Mouse (Mus musculus) midbrain, embryonic 14.5 days (tissue): ENCODE results near the gene Hk3. TPM values are rescaled to one million over a fixed set of nuclear protein-coding genes. Genes with fewer than 3 reads are reported as not detected.

Source experiments
- ATAC-seq: fragments of 200-750 bp; cut with Nextera tagmentation; 2 replicates; pipeline ENCODE4 v1.8.0; 2017; ENCODE audit warnings: moderate number of reproducible peaks, moderate library complexity; ENCODE audit not compliant: low FRiP score, low TSS enrichment
- DNase-seq: peaks from one replicate; pipeline ENCODE4 v3.0.0-alpha.2; 2015
- H3K27ac ChIP-seq: fragments of 300-500 bp; sonication (generic); replicated peaks from 2 replicates; pipeline ENCODE4 v1.5.1; 2014; ENCODE audit warnings: mild to moderate bottlenecking, low read depth, low read length, moderate library complexity
- H3K27me3 ChIP-seq: fragments of 300-500 bp; sonication (generic); 2 replicates; pipeline ENCODE4 v1.6.1; 2014; ENCODE audit warnings: low read length, control low read depth, mixed read lengths; ENCODE audit not compliant: control insufficient read depth, insufficient read depth
- H3K36me3 ChIP-seq: fragments of 300-500 bp; sonication (generic); 2 replicates; pipeline ENCODE4 v1.6.1; 2014; ENCODE audit warnings: low read length, control low read depth; ENCODE audit not compliant: control insufficient read depth, insufficient read depth
- H3K4me1 ChIP-seq: fragments of 300-500 bp; sonication (generic); 2 replicates; pipeline ENCODE4 v1.6.1; 2014; ENCODE audit warnings: mild to moderate bottlenecking, antibody characterized with exemption, low read length, control low read depth; ENCODE audit not compliant: control insufficient read depth, insufficient read depth
- H3K4me2 ChIP-seq: fragments of 300-500 bp; sonication (generic); 2 replicates; pipeline ENCODE4 v1.6.1; 2014; ENCODE audit warnings: mild to moderate bottlenecking, low read length, moderate library complexity
- H3K4me3 ChIP-seq: fragments of 300-500 bp; sonication (generic); replicated peaks from 2 replicates; pipeline ENCODE4 v1.5.1; 2014; ENCODE audit warnings: low read depth, low read length
- H3K9ac ChIP-seq: fragments of 300-500 bp; sonication (generic); replicated peaks from 2 replicates; pipeline ENCODE4 v1.6.1; 2014; ENCODE audit warnings: mild to moderate bottlenecking, low read length, moderate library complexity
- H3K9me3 ChIP-seq: fragments of 300-500 bp; sonication (generic); 2 replicates; pipeline ENCODE4 v1.6.1; 2016; ENCODE audit warnings: low read length, control low read depth, mixed read lengths; ENCODE audit not compliant: control insufficient read depth
- WGBS: fragments of 180-500 bp; shearing (Covaris S2); extraction: QIAGEN DNeasy Blood & Tissue Kit; methylation state at CpG from one replicate; pipeline ENCODE4 v1.1.7; 2014; 5-methylcytosine and 5-hydroxymethylcytosine counted together
- polyA plus RNA-seq: library from polyadenylated mRNA; unstranded; fragments of >200 nt; fragmentation: Nextera tagmentation; extraction: Ambion mirVana; gene quantifications from 2 replicates; pipeline ENCODE4 v1.2.1, GENCODE M21; 2014

The Hk3 gene
- polyA plus RNA-seq, 1 experiment from 2014 or later, result 1.1 TPM

DNA sequence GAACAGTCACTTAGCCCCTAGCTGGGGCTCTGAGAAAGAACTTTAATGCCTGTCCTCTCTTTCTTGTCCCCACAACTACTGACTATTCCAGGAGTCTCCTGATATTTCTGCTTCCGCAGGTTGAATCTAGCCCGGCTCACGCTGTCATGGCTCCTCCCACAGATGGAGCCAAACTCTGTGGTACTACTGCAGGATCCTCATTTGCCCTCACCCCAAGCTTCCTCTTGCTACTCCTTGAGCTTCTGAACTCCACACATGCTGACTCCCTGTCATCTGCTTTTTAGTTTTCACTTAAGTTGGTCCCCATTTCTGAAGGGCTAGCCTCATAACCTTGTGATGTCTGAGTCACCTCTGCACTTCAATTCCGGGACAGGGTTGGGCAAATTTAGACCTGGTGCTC is 1.1 kb downstream of the Hk3 start:
- Histone ChIP-seq H3K4me1 (no peaks in the 10 kb centered on the region), H3K4me2 (no peak overlapping the region), H3K4me3 (no peak overlapping the region), H3K27ac (no peak overlapping the region), H3K9me3 (no peaks in the 10 kb centered on the region), H3K36me3 (no peaks in the 10 kb centered on the region), H3K27me3 (no peaks in the 10 kb centered on the region), H3K9ac (no peak overlapping the region)
- ATAC-seq (no peak), DNase-seq (no peak)
- 94% methylated on average over 4 of the region's 4 CpGs for WGBS

DNA sequence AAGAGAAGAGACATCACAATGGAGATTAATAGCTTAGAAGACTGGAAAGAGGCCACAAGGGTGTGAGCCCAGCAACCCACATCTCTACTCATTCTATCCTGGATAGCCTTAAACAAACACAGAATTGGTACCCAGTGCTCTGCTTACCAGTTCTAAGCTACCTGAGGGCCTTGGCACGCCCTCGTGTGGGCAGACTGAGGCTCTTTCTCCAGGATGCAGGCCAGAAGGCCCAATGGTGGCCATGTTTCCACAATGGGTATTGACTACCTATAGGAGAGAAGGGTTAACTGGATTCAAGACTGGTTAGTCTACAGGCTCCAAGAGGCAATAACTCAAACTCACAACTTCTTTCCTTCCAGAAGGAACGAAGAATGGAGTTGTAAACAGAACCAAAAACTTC is 2.0 kb downstream of the Hk3 start:
- H3K9ac ChIP-seq, result no peak overlapping the region
- DNase-seq (no peak), ATAC-seq (no peak)
- no peak overlapping the region for H3K27ac ChIP-seq
- H3K27me3 ChIP-seq, result no peaks in the 10 kb centered on the region
- no peaks in the 10 kb centered on the region for H3K9me3 ChIP-seq
- H3K4me3 ChIP-seq, result no peak overlapping the region
- H3K4me2 ChIP-seq, result no peak overlapping the region
- H3K36me3 ChIP-seq, result no peaks in the 10 kb centered on the region
- H3K4me1 ChIP-seq, result no peaks in the 10 kb centered on the region
- 59% methylated on average over 3 of the region's 3 CpGs for WGBS

DNA sequence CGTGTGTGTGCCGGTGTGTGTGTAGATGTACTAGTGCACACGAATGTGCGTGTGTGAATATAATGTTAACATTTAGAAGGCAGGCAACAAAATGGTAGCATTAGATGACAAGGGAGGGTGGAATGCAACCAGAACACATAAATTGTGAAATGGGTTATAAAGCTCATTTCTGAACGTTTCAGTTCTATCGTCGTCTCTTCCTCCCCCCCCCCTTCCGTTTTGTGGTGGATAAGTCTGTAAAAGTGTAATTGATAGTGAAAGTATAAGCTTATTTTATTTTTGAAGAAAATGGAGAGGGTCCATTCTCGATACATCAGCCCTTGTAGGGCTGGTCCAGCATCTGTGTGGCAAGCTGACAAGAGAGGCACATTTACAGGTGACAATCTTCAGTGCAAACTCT is 2.5 kb downstream of the Hk3 start:
- DNase-seq, result no peak
- H3K4me1 ChIP-seq, result no peaks in the 10 kb centered on the region
- no peaks in the 10 kb centered on the region for H3K36me3 ChIP-seq
- no peak overlapping the region for H3K27ac ChIP-seq
- H3K4me3 ChIP-seq, result no peak overlapping the region
- no peak overlapping the region for H3K9ac ChIP-seq
- no peak for ATAC-seq
- WGBS, result 95% methylated on average over 9 of the region's 9 CpGs
- no peak overlapping the region for H3K4me2 ChIP-seq
- no peaks in the 10 kb centered on the region for H3K9me3 ChIP-seq
- no peaks in the 10 kb centered on the region for H3K27me3 ChIP-seq

DNA sequence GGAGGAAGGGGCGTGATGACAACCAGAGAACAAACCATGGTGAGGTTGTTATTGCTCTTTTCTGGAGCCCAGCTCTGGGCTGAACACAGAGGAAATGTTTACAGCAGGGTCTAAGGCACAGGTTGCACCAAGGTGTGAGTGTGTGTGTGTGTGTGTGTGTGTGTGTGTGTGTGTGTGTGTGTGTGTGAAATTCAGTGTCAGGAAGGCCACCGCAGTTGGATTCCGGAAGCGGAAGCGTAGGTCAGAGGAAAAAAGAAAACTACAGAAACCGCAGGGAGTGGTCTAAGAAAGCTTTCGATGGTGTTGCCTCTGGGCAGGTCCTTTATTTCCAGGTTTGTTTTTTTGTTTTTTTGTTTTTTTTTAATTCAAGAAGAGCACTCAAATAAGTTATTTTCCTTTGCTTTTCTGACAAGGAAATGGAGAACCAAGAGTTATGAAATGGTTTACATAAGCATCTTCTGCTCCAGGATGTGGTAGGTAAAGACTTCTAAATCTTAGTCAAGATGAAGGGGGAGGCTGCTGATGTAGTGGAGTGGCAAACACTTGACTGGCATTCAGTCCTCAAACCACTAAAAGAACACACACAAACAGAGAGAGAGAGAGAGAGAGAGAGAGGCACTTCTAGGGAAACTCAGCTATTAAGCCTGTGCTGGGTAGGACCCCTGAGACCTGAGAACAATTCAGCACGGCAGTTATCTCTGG is 3.1 kb downstream of the Hk3 start:
- Histone ChIP-seq H3K9me3 (no peaks in the 10 kb centered on the region), H3K36me3 (no peaks in the 10 kb centered on the region), H3K4me2 (no peak overlapping the region), H3K4me3 (no peak overlapping the region), H3K4me1 (no peaks in the 10 kb centered on the region), H3K27ac (no peak overlapping the region), H3K9ac (no peak overlapping the region), H3K27me3 (no peaks in the 10 kb centered on the region)
- ATAC-seq (no peak), DNase-seq (no peak)
- 84% methylated on average over 8 of the region's 8 CpGs for WGBS

DNA sequence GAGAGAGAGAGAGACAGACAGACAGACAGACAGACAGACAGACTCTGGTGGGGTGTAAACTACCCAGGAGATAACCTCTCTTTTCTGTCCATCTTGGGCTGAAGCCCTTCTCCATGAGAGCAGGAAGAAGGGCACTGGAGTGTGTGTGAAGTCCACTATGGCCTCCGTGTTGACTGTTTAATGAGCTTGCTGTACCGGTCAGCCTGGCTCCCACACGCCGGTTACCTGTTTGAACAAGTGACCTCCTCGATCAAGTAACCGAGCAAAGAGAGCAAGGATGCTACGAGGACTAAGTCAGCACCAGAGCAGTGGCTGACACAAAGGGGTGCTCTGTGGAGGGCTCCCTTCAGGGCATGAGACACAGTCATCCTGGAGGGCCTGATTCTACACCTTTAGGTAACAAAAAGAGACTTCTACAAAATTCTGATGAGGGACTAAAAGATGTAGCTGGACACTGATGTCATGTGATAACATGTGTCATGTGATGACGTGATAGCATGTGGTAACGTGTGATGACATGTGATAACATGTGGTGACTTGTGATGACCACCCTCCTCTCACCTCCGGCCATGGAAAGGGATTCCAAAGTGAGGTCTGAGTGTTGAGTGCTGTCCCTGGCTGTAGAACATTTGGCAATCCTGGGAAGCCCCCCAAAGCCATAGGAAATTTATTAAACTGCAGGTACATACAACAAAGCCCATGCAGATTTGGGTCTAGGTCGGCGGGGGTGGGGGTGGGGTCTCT is 3.9 kb downstream of the Hk3 start:
- no peak overlapping the region for H3K9ac ChIP-seq
- no peak overlapping the region for H3K4me3 ChIP-seq
- no peak overlapping the region for H3K4me2 ChIP-seq
- no peaks in the 10 kb centered on the region for H3K27me3 ChIP-seq
- WGBS, result 89% methylated on average over 12 of the region's 12 CpGs
- DNase-seq (no peak), ATAC-seq (no peak)
- H3K36me3 ChIP-seq, result no peaks in the 10 kb centered on the region
- no peak overlapping the region for H3K27ac ChIP-seq
- no peaks in the 10 kb centered on the region for H3K4me1 ChIP-seq
- H3K9me3 ChIP-seq, result no peaks in the 10 kb centered on the region

DNA sequence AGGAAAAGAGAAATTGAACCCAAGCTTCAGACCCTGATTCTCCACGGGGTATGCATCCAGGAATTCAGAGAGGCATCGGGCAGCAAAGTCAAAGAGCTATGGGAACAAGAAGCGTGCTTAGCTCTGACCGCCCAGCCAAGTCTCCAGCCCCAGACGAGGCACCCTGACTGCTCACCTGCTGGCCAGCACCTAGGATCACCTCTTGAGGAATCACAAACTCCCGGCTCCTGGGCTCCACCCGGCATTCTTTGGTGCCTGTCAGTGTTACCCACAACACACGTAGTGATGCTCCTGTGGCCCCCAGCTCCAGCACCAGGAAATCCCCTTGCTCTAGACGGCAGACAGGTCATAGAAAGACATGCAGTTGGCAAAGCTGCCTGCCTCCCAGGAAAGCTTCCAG is 6.7 kb downstream of the Hk3 start:
- WGBS, result 65% methylated on average over 9 of the region's 9 CpGs
- no peaks in the 10 kb centered on the region for H3K36me3 ChIP-seq
- no peak overlapping the region for H3K4me3 ChIP-seq
- ATAC-seq, result no peak
- H3K9ac ChIP-seq, result no peak overlapping the region
- H3K27me3 ChIP-seq, result no peaks in the 10 kb centered on the region
- no peaks in the 10 kb centered on the region for H3K9me3 ChIP-seq
- 0 out of 2 replicates have a peak, but pooled peaks cover 3% of the 10 kb centered on the region for H3K4me1 ChIP-seq
- DNase-seq, result no peak
- no peak overlapping the region for H3K27ac ChIP-seq
- H3K4me2 ChIP-seq, result no peak overlapping the region

DNA sequence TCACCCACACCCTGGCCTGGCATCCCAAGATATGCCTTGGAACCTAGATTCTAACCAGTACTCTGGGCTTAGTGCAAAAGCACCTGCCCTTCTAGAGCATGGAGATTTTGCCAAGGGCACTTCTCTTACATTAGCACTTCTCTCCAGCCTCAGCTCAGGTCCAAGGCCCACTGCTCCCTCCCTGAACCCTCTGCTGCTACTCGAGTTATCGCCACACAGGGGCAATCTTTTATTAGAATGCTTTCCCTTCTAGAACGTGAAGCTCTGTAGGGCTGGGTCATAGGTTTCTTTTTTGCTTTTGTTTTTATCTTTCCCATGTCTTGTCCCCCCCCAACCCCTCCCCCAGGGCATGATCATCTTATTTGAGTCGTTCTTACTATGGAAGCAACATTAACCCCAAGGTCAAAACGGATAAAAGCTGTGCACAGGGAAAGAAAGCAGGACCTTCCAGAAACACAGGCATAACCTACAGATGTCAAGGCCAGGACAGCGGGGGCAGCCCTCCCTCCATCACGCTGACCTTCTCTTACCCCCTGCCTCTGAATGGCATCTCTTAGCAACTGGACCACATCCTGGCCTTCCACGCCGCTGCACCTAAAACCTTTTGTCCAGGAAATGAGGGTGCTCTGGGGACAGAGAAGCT is 7.4 kb downstream of the Hk3 start:
- no peaks in the 10 kb centered on the region for H3K9me3 ChIP-seq
- H3K27me3 ChIP-seq, result no peaks in the 10 kb centered on the region
- WGBS, result 18% methylated on average over 9 of the region's 9 CpGs

DNA sequence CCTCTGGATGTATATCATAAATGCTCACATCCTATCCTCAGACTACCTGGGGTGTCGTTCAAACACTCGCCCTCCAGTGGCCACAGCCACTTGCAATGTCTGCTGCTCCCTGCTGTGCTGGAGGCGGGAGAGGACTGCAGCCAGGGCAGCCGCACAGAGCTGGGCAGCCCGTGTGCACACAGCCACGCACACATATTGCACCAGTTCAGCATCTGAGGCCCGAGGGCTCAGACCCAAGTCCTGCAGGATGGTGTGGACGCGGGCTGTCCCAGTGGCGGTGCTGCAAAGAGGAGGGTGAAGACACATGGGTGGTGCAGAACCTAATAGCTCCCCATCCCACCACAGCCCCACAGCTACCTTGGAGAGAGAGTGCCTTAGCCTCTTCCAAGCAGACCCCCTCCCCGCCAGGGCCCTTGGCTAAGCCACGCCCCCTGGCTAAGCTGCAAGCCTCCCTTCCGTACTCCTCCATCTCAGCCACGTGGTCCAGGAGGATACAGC is 9.2 kb downstream of the Hk3 start:
- Histone ChIP-seq H3K9me3 (no peaks in the 10 kb centered on the region), H3K4me2 (0 out of 2 replicates have a peak overlapping the region, but pooled peaks have one; percentile 15)
- WGBS, result 5% methylated on average over 14 of the region's 14 CpGs

More for the DNA sequence above, 7.4 kb downstream of the Hk3 start:
- no peaks in the 10 kb centered on the region for H3K36me3 ChIP-seq
- H3K4me1 ChIP-seq, result peaks cover 6% of the 10 kb centered on the region
- H3K4me2 ChIP-seq, result no peak overlapping the region
- H3K27ac ChIP-seq, result no peak overlapping the region
- H3K4me3 ChIP-seq, result no peak overlapping the region
- DNase-seq (peak; percentile 47), ATAC-seq (no peak)
- H3K9ac ChIP-seq, result no peak overlapping the region

More for the DNA sequence above, 9.2 kb downstream of the Hk3 start:
- Histone ChIP-seq H3K27me3 (no peaks in the 10 kb centered on the region), H3K4me3 (no peak overlapping the region), H3K9ac (no peak overlapping the region), H3K36me3 (no peaks in the 10 kb centered on the region), H3K4me1 (peaks cover 21% of the 10 kb centered on the region), H3K27ac (no peak overlapping the region)
- ATAC-seq (peak; percentile 26; the same call in 1 of the 2 replicates), DNase-seq (peak; percentile 74)
